Mouse (Mus musculus) cortical plate, adult 2 months (tissue): Measurements from ENCODE around the gene Nfya.

Source experiments
- CTCF ChIP-seq: fragments of 200-500 bp; IDR thresholded peaks from 2 replicates; pipeline ENCODE4 v1.5.1; 2011; ENCODE audit warnings: mild to moderate bottlenecking, control low read depth, low read length; ENCODE audit not compliant: insufficient read depth; ENCODE audit errors: extremely low read depth
- POLR2A ChIP-seq: fragments of 200-500 bp; IDR thresholded peaks from 2 replicates; pipeline ENCODE4 v1.6.1; 2011; ENCODE audit warnings: mild to moderate bottlenecking, low read length, control low read depth; ENCODE audit not compliant: insufficient read depth; ENCODE audit errors: extremely low read depth

GRCm38 (mm10) chr17:48345824-48346223, 63.9 kb downstream of the Nfya start:
- TF ChIP-seq CTCF (no peak), POLR2A (no peak)
